Mouse (Mus musculus): Measurements from ENCODE around the gene Gm12886. TPM values are rescaled to one million over a fixed set of nuclear protein-coding genes. Genes with fewer than 3 reads are reported as not detected.

Gm12886 gene
- not detected in 2 replicates for polyA plus RNA-seq (2015; fragmentation: Nextera tagmentation; extraction: Ambion mirVana)

DNA sequence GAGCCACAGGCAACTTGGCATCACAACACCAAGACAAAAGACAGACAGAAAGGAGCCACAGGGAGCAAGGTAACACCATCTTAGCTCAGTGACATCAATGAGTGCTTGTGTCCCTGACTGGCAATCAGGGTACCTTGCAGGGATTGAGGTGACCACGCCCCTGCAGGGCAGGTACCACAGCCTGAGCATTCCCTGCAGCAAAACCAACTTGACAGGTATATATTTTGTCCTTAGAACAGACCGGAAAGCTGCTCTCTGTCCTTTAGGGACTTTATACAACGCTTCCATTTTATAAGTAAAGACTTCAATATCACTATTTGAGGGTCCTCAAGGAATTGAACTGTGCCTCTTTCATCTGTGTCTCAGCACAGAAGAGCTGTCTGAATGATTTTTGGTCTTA lies at the start of gene Gm12886:
Gene Gm12886 (minus strand): TSS at position 101 of the 400 bp plus-strand sequence.
- Histone ChIP-seq H3K4me1 (ENCODE audit: control insufficient read depth, low read depth, low read length) (no peaks in the 10 kb centered on the region), H3K9ac (ENCODE audit: low read depth, low read length) (no peak within 1 kb of the TSS), H3K27ac (ENCODE audit: low read length) (no peak within 1 kb of the TSS), H3K36me3 (ENCODE audit: control insufficient read depth, insufficient read depth) (no peaks in the 10 kb centered on the region), H3K4me3 (ENCODE audit: low read depth, low read length) (no peak within 1 kb of the TSS), H3K9me3 (replicated peaks; ENCODE audit: control insufficient read depth, low read length) (no peaks in the 10 kb centered on the region), H3K4me2 (ENCODE audit: low read depth, low read length) (no peak within 1 kb of the TSS), H3K27me3 (ENCODE audit: control insufficient read depth, insufficient read depth, low read depth, low read length) (no peaks in the 10 kb centered on the region)
- ATAC-seq (ENCODE audit: low read depth) = no peak
- WGBS (ENCODE audit: insufficient replicate concordance) = 26% methylated on average over 3 of the region's 3 CpGs

Other genes starting within 250 kb of the Gm12886 start
- gene Rlf, start 208.0 kb downstream of the Gm12886 start, polyA plus RNA-seq (2015; fragmentation: Nextera tagmentation; extraction: Ambion mirVana) = 11.1 and 11.2 TPM in 2 replicates
- gene Gm12888, start 98.2 kb downstream of the Gm12886 start, polyA plus RNA-seq (2015; fragmentation: Nextera tagmentation; extraction: Ambion mirVana) = not detected in 2 replicates
- gene Gm12887, start 199.0 kb upstream of the Gm12886 start, polyA plus RNA-seq (2015; fragmentation: Nextera tagmentation; extraction: Ambion mirVana) = not detected in 2 replicates

Data from liver, embryonic 16.5 days (tissue).